Mouse (Mus musculus) midbrain, embryonic 13.5 days (tissue): ENCODE results near the gene Pold2. TPM values are rescaled to one million over a fixed set of nuclear protein-coding genes. Genes with fewer than 3 reads are reported as not detected.

Source experiments
- ATAC-seq: fragments of 200-750 bp; cut with Nextera tagmentation; 2 replicates; pipeline ENCODE4 v1.8.0; 2017; ENCODE audit warnings: mild to moderate bottlenecking, moderate TSS enrichment, moderate library complexity
- H3K27ac ChIP-seq: fragments of 300-500 bp; sonication (generic); 2 replicates; pipeline ENCODE4 v1.5.1; 2015; ENCODE audit warnings: inconsistent platforms, mild to moderate bottlenecking, moderate library complexity
- H3K27me3 ChIP-seq: fragments of 300-500 bp; sonication (generic); 2 replicates; pipeline ENCODE4 v1.6.1; 2015; ENCODE audit warnings: mild to moderate bottlenecking, inconsistent platforms
- H3K36me3 ChIP-seq: fragments of 300-500 bp; sonication (generic); 2 replicates; pipeline ENCODE4 v1.6.1; 2015; ENCODE audit warnings: mild to moderate bottlenecking, inconsistent platforms
- H3K4me1 ChIP-seq: fragments of 300-500 bp; sonication (generic); replicated peaks from 2 replicates; pipeline ENCODE4 v1.6.1; 2015; ENCODE audit warnings: inconsistent platforms
- H3K4me2 ChIP-seq: fragments of 300-500 bp; sonication (generic); replicated peaks from 2 replicates; pipeline ENCODE4 v1.6.1; 2015; ENCODE audit warnings: moderate library complexity, mild to moderate bottlenecking, inconsistent platforms
- H3K4me3 ChIP-seq: fragments of 300-500 bp; sonication (generic); replicated peaks from 2 replicates; pipeline ENCODE4 v1.5.1; 2015; ENCODE audit warnings: mild to moderate bottlenecking, inconsistent platforms
- H3K9ac ChIP-seq: fragments of 300-500 bp; sonication (generic); replicated peaks from 2 replicates; pipeline ENCODE4 v1.6.1; 2015; ENCODE audit warnings: mild to moderate bottlenecking, inconsistent platforms
- H3K9me3 ChIP-seq: fragments of 300-500 bp; sonication (generic); 2 replicates; pipeline ENCODE4 v1.6.1; 2016; ENCODE audit warnings: mild to moderate bottlenecking, inconsistent platforms
- WGBS: fragments of 180-500 bp; shearing (Covaris S2); methylation state at CpG from one replicate; pipeline ENCODE4 v1.1.7; 2015; 5-methylcytosine and 5-hydroxymethylcytosine counted together
- polyA plus RNA-seq: library from polyadenylated mRNA; unstranded; fragments of >200 nt; fragmentation: Nextera tagmentation; extraction: Ambion mirVana; gene quantifications from 2 replicates; pipeline ENCODE4 v1.2.1, GENCODE M21; 2015

Pold2 gene
- polyA plus RNA-seq, 1 experiment from 2014 or later: 63.0 TPM

DNA sequence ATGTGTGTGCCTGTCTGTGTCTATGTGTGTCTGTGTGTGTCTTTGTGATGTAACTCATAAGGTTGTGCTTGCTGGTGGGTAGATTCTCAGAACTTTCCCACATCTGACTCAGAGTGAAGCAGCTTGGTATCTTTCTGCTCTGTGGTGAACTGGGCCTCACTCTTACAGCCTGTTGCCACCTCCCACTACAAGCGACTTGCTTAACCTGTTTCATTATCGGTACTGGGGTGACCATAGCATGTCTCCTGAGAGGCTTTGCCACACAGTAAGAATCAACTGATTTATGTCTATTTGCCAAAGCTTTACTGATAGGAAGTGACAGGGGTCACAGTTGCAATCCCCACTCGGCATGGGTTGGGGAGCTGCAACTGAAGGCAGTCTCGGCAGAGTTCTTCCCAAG lies 30.6 kb upstream of the Pold2 start:
- H3K4me2 ChIP-seq: no peak overlapping the region
- no peaks in the 10 kb centered on the region for H3K27me3 ChIP-seq
- no peak for ATAC-seq
- H3K4me3 ChIP-seq: no peak overlapping the region
- WGBS: 83% methylated on average over 4 of the region's 4 CpGs
- no peaks in the 10 kb centered on the region for H3K36me3 ChIP-seq
- H3K4me1 ChIP-seq: no peaks in the 10 kb centered on the region
- no peak overlapping the region for H3K9ac ChIP-seq
- H3K9me3 ChIP-seq: no peaks in the 10 kb centered on the region
- H3K27ac ChIP-seq: no peak overlapping the region

DNA sequence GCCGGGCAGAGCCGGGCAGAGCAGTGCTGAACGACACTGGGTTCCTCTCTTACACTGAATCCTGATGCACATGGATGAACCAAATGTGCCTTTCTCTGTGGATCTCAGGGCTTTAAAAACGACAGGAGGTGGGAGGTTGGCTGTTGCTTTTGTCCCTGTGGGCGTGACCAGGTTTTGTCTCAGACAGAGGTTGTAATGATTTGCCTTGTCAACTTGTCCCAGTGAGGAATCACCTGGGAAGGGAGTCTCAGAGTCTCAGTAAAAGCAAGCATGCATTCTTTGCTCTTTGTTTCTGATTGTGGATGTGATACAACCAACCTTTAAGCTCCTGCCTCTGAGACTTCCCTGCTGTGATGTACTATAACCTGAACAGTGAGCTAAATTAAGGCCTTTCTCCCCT lies 29.0 kb upstream of the Pold2 start:
- Histone ChIP-seq H3K4me2 (no peak overlapping the region), H3K4me1 (peaks cover 8% of the 10 kb centered on the region), H3K36me3 (no peaks in the 10 kb centered on the region), H3K4me3 (no peak overlapping the region), H3K9me3 (no peaks in the 10 kb centered on the region), H3K27ac (no peak overlapping the region), H3K27me3 (no peaks in the 10 kb centered on the region), H3K9ac (no peak overlapping the region)
- ATAC-seq: no peak
- WGBS: 49% methylated on average over 5 of the region's 5 CpGs

DNA sequence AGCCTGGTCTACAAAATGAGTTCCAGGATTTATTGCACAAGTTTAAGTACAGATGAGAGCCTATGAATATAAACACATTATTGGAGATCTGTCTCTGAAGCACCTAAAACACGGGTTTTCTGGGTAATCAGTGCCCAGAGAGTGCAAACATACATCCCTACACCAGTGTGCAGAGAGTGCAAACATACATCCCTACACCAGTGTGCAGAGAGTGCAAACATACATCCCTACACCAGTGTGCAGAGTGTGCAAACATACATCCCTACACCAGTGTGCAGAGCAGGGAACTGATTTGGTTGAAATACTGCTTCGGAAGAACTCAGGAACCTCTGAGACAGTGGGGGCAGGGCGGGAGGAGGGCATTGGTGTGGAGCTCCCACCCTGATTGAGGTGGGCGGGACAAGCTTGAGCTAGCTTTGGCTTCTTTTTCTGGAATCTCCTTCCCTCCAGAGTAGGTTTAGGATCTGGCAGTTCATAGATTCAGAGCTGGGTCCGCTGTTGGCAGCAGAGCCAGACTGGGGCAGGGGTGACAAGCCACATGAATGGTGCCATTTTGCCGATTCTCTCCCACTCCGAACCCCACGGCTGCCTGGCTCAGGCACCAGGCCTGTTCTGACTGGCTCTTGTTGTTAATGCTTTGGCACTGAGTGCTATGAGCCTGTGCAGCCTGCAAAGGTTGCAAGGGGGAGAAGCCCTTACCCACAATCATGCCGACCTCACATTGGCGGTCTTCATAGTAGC lies 27.9 kb upstream of the Pold2 start:
- Histone ChIP-seq H3K4me3 (no peak overlapping the region), H3K9ac (no peak overlapping the region), H3K4me2 (no peak overlapping the region), H3K9me3 (no peaks in the 10 kb centered on the region), H3K27ac (no peak overlapping the region), H3K36me3 (no peaks in the 10 kb centered on the region), H3K27me3 (0 out of 2 replicates have a peak, but pooled peaks cover under 1% of the 10 kb centered on the region), H3K4me1 (peaks cover 18% of the 10 kb centered on the region)
- no peak for ATAC-seq
- 87% methylated on average over 10 of the region's 10 CpGs for WGBS

DNA sequence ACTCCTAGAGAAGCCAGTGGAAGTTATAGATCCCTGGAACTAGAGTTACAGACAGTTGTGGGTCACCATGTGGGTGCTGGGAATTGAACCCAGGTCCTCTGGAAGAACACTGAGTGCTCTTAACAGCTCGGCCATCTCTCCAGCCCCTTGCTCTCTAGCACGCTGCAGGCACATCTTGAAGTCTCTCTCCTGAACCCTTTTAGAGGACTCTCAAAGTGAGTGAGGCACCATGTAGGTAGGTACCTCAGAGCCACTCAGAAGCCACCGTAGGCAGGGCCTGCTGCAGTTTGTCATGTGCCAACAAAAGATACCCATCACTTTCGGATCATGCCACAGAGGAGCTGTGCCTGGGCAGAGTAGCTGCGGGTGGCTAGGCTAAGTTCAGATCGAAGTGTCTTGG lies 26.8 kb upstream of the Pold2 start:
- 94% methylated on average over 6 of the region's 6 CpGs for WGBS
- Histone ChIP-seq H3K4me1 (peaks cover 20% of the 10 kb centered on the region), H3K27me3 (0 out of 2 replicates have a peak, but pooled peaks cover 3% of the 10 kb centered on the region), H3K27ac (no peak overlapping the region), H3K9me3 (no peaks in the 10 kb centered on the region), H3K9ac (no peak overlapping the region), H3K4me2 (no peak overlapping the region), H3K36me3 (no peaks in the 10 kb centered on the region), H3K4me3 (no peak overlapping the region)
- no peak for ATAC-seq

DNA sequence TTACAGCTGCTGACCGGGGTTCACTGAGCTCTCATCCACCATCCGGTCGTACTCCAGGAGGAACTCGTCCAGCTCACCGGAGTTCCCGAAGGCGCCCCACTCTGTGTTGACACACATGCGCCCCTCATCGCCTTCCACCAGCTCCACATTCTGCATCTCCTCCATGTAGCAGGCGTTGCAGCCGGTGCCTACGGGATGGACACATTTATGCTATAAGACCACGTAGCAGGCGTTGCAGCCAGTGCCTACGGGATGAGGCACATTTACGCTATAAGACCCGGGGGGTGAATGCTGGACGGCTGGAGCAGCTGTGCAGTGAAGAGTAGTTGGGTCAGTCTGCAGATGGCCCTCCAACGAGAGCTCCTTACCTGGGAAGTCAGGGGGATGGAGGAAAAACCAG lies 26.3 kb upstream of the Pold2 start:
- Histone ChIP-seq H3K4me2 (no peak overlapping the region), H3K9me3 (no peaks in the 10 kb centered on the region), H3K27me3 (0 out of 2 replicates have a peak, but pooled peaks cover 3% of the 10 kb centered on the region), H3K9ac (no peak overlapping the region), H3K36me3 (no peaks in the 10 kb centered on the region), H3K27ac (no peak overlapping the region), H3K4me3 (no peak overlapping the region), H3K4me1 (peaks cover 20% of the 10 kb centered on the region)
- no peak for ATAC-seq
- WGBS: 88% methylated on average over 19 of the region's 19 CpGs

DNA sequence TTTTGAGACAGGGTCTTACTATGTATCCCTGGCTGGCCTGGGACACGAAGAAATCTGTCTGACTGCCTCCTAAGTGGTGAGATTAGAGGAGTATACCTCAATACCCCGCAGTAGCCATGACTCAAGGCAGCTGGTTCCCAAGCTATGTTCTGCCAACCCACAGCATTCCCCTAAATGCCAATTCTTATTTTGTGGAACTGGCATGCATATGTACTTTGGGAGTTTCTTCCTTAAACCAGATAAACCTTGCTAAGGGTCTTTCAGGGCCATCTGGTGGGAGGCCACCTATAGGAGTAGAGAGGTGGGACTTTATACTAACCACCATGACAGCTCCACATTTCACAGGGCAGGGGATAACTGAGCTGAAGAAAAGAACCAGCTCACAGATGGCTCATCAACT lies 25.8 kb upstream of the Pold2 start:
- no peak overlapping the region for H3K9ac ChIP-seq
- ATAC-seq: no peak
- no peaks in the 10 kb centered on the region for H3K9me3 ChIP-seq
- H3K27me3 ChIP-seq: 0 out of 2 replicates have a peak, but pooled peaks cover 3% of the 10 kb centered on the region
- no peak overlapping the region for H3K4me3 ChIP-seq
- no peaks in the 10 kb centered on the region for H3K36me3 ChIP-seq
- no peak overlapping the region for H3K4me2 ChIP-seq
- WGBS: 94% methylated on average over 2 of the region's 2 CpGs
- no peak overlapping the region for H3K27ac ChIP-seq
- peaks cover 20% of the 10 kb centered on the region for H3K4me1 ChIP-seq

DNA sequence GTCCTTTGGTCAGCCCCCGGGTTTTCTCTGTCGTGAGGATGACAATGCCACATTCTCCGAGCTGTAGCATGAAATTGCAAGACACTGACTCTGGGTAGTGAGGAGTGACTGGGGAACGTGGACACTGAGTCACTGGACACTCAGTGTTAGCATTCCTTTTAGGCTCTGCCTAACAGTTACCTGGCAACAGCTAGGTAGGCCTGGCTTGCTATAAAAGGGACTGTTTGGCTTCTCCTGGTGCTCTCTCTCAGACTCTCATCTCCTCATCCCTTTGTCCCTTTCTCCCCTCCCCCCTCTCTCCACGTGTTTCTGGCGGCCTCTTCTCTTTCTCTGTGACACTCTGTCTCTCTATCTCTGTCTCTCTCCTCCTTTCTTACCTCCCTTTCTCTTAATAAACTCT lies 24.3 kb upstream of the Pold2 start:
- WGBS: 3% methylated on average over 6 of the region's 6 CpGs
- no peaks in the 10 kb centered on the region for H3K9me3 ChIP-seq

DNA sequence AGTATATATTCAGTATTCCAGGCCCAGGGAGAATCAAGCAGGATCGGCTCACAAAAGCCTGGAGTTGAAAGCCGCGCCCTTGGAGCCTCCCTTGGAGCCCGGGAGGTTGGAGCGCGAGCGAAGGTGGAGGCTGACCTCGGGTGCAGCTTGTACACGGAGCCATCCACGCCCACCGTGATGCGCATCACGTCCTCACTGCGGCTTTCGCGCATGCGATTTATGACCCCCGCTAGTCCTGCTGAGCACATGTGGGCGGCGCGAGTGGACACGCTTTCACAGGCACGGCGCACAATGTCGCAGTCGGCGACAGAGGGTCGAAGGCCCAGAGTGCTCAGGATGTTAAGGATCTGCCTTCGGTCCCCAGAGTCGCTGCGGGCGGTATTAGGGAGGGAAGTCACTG lies 23.9 kb upstream of the Pold2 start:
- H3K4me3 ChIP-seq: peak overlapping the region; percentile 45
- peak overlapping the region; percentile 71 for H3K4me2 ChIP-seq
- H3K27ac ChIP-seq: peak overlapping the region; percentile 82
- H3K27me3 ChIP-seq: peaks cover 6% of the 10 kb centered on the region; the same call in 1 of the 2 replicates
- peak; percentile 84 for ATAC-seq
- H3K9me3 ChIP-seq: no peaks in the 10 kb centered on the region
- WGBS: 0% methylated on average over 32 of the region's 32 CpGs
- peak overlapping the region; percentile 71 for H3K9ac ChIP-seq
- H3K36me3 ChIP-seq: no peaks in the 10 kb centered on the region
- H3K4me1 ChIP-seq: peaks cover 30% of the 10 kb centered on the region

More for the DNA sequence above, 24.3 kb upstream of the Pold2 start:
- Histone ChIP-seq H3K4me1 (peaks cover 26% of the 10 kb centered on the region), H3K4me2 (peak overlapping the region; percentile 71), H3K27me3 (peaks cover 3% of the 10 kb centered on the region; the same call in 1 of the 2 replicates), H3K9ac (peak overlapping the region; percentile 71), H3K36me3 (no peaks in the 10 kb centered on the region), H3K4me3 (peak overlapping the region; percentile 45), H3K27ac (peak overlapping the region; percentile 82)
- ATAC-seq: no peak; the same call in 1 of the 2 replicates

DNA sequence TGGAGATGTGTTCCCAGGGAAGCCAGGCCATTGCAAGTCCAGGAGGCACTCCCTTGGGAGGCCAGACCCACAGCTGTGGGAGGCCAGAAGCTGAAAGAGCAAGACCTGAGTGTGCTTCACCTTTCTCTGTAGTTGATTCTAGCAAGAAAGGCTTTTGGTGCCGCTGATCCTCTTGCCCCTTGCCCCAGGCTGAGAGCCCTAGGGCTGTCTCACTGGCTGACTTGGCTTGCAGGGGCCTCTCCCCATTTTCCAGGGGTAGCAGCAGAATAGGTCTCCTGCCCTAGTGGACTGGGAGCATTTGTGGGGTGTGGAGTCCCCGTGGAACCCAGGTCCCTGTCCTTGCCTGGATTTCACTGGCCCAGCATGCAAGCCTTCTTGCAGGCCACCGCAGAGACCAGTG lies 23.2 kb upstream of the Pold2 start:
- H3K9ac ChIP-seq: peak overlapping the region; percentile 71
- 15% methylated on average over 3 of the region's 3 CpGs for WGBS
- peak; percentile 15; the same call in 1 of the 2 replicates for ATAC-seq
- H3K4me3 ChIP-seq: peak overlapping the region; percentile 45
- peak overlapping the region; percentile 82 for H3K27ac ChIP-seq
- H3K4me2 ChIP-seq: peak overlapping the region; percentile 71
- H3K4me1 ChIP-seq: peaks cover 30% of the 10 kb centered on the region
- no peaks in the 10 kb centered on the region for H3K36me3 ChIP-seq
- H3K27me3 ChIP-seq: peaks cover 12% of the 10 kb centered on the region; the same call in 1 of the 2 replicates
- H3K9me3 ChIP-seq: no peaks in the 10 kb centered on the region

DNA sequence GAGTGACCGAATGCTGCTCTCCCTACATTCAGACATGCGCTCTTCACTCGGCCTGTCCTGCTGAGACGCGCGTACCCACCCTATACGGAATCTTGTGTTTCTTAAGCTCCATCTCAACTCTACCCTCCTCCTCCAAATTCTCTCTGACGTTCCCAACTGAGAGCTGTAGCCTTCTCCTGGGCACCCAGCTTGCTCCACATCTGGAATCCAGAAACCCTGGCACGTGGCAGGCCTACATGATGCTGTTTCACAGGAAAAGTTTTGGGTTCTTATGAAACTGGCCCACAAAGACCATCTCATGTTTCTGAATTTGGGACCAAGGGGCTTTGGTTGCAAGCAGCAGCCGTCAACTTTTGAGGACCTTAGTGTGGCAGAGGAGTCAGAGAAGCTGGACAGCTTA lies 21.2 kb upstream of the Pold2 start:
- Histone ChIP-seq H3K36me3 (no peaks in the 10 kb centered on the region), H3K27me3 (peaks cover 14% of the 10 kb centered on the region; the same call in 1 of the 2 replicates), H3K4me1 (peaks cover 30% of the 10 kb centered on the region), H3K4me2 (no peak overlapping the region), H3K27ac (no peak overlapping the region), H3K4me3 (no peak overlapping the region), H3K9me3 (no peaks in the 10 kb centered on the region), H3K9ac (no peak overlapping the region)
- ATAC-seq: no peak
- 90% methylated on average over 10 of the region's 10 CpGs for WGBS

DNA sequence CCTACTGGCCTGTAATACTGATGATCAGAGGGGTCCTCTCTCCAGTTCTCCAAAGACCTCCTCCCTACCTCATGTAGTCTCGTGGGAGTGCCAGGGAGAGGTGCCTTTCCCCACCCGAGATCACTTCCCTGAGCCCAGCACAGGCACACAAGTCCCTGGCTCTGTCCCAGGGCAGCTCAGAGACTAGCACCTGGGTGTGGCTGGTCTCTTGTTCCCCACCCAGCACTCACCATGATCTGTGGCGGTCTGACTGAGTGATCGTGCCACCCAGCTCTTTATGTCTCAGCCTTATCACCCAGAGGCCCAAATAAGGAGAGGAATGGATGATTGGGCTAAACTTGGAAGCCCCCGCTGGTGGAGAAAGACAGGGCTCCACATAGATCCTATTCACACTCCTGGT lies 20.4 kb upstream of the Pold2 start, which contains the start of gene Myl7:
Myl7 (minus strand) TSS at position 252 of the 400 bp plus-strand sequence.
- 68% methylated on average over 5 of the region's 5 CpGs for WGBS
- no peak within 1 kb of the TSS for H3K4me2 ChIP-seq
- no peaks in the 10 kb centered on the region for H3K9me3 ChIP-seq
- H3K4me1 ChIP-seq: peaks cover 34% of the 10 kb centered on the region
- ATAC-seq: no peak
- H3K9ac ChIP-seq: no peak within 1 kb of the TSS
- H3K27ac ChIP-seq: no peak within 1 kb of the TSS
- no peak within 1 kb of the TSS for H3K4me3 ChIP-seq
- peaks cover 14% of the 10 kb centered on the region; the same call in 1 of the 2 replicates for H3K27me3 ChIP-seq
- H3K36me3 ChIP-seq: no peaks in the 10 kb centered on the region

DNA sequence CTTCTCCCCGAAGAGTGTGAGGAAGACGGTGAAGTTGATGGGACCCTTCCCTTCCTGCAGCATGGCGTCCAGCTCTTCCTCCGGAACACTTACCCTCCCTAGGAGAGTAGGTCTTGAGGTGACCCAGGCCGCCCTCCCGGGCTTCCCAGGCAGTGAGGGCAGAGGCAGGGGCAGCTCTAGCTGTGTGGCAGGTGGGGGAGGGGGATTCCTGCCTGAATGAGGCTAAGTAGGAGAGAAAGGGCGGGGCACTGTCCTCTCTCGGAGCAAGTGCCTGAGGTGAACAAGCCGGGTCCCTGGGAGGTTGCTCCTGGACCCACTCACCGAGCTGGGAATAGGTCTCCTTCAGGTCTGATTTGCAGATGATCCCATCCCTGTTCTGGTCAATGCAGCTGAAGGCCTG lies 19.7 kb upstream of the Pold2 start:
- peaks cover 37% of the 10 kb centered on the region for H3K4me1 ChIP-seq
- H3K9me3 ChIP-seq: no peaks in the 10 kb centered on the region
- H3K4me3 ChIP-seq: no peak overlapping the region
- no peak overlapping the region for H3K4me2 ChIP-seq
- H3K27ac ChIP-seq: no peak overlapping the region
- WGBS: 8% methylated on average over 10 of the region's 10 CpGs
- no peak overlapping the region for H3K9ac ChIP-seq
- H3K36me3 ChIP-seq: no peaks in the 10 kb centered on the region
- H3K27me3 ChIP-seq: peaks cover 14% of the 10 kb centered on the region; the same call in 1 of the 2 replicates
- ATAC-seq: no peak
